Mouse (Mus musculus) embryonic fibroblast, embryonic 13.5 days (primary cell): ENCODE measurements around the gene Gas2l1. TPM values are rescaled to one million over a fixed set of nuclear protein-coding genes. Genes with fewer than 3 reads are reported as not detected.

Experiments used
- H3K27ac ChIP-seq: 2 replicates; pipeline ENCODE4 v1.5.1; 2012; ENCODE audit warnings: low read length, control low read depth, inconsistent platforms; ENCODE audit not compliant: insufficient read depth
- H3K4me1 ChIP-seq: 2 replicates; pipeline ENCODE4 v1.6.1; 2011; ENCODE audit warnings: low read length; ENCODE audit not compliant: control insufficient read depth, insufficient read depth
- H3K4me3 ChIP-seq: 2 replicates; pipeline ENCODE4 v1.5.1; 2011; ENCODE audit warnings: mild to moderate bottlenecking, control low read depth, low read length; ENCODE audit not compliant: insufficient read depth
- CTCF ChIP-seq: IDR thresholded peaks from 2 replicates; pipeline ENCODE4 v1.5.1; 2011; ENCODE audit warnings: mild to moderate bottlenecking, control low read depth, low read length, moderate library complexity, borderline replicate concordance; ENCODE audit not compliant: insufficient read depth
- POLR2A ChIP-seq: IDR thresholded peaks from 2 replicates; pipeline ENCODE4 v1.6.1; 2011; ENCODE audit warnings: low read depth, mild to moderate bottlenecking, control low read depth, low read length, moderate library complexity
- polyA plus RNA-seq: library from polyadenylated mRNA; stranded (reverse); fragments of >200 nt; gene quantifications from 2 replicates; pipeline ENCODE4 v1.2.4, GENCODE M21; 2011; ENCODE audit warnings: low read depth; ENCODE audit not compliant: missing spikeins, insufficient read length

The Gas2l1 gene
- polyA plus RNA-seq, 1 experiment: 37.8 TPM

- H3K27ac ChIP-seq: no peak overlapping the region
- peak overlapping the region; percentile 73 for H3K4me3 ChIP-seq
- TF ChIP-seq CTCF: no peak
- H3K4me1 ChIP-seq: peaks cover 2% of the 10 kb centered on the region; the same call in 1 of the 2 replicates
These were observed 658 bp downstream of the Gas2l1 start for GRCm38 (mm10) chr11:5064282-5065055.

- Histone ChIP-seq H3K27ac (no peak overlapping the region), H3K4me1 (peaks cover 2% of the 10 kb centered on the region; the same call in 1 of the 2 replicates), H3K4me3 (peak overlapping the region; percentile 73)
- TF ChIP-seq POLR2A (no peak), CTCF (no peak)
These were observed 1.4 kb downstream of the Gas2l1 start for GRCm38 (mm10) chr11:5063561-5064281.

GRCm38 (mm10) chr11:5062860-5063505 lies 2.1 kb downstream of the Gas2l1 start:
- H3K27ac ChIP-seq: no peak overlapping the region
- no peak overlapping the region for H3K4me3 ChIP-seq
- peaks cover 2% of the 10 kb centered on the region; the same call in 1 of the 2 replicates for H3K4me1 ChIP-seq
- no peak for TF ChIP-seq POLR2A
- TF ChIP-seq CTCF: no peak

- TF ChIP-seq POLR2A (no peak), CTCF (no peak)
- H3K4me1 ChIP-seq: peaks cover 2% of the 10 kb centered on the region; the same call in 1 of the 2 replicates
- H3K4me3 ChIP-seq: no peak overlapping the region
- H3K27ac ChIP-seq: no peak overlapping the region
These were observed 2.8 kb downstream of the Gas2l1 start for GRCm38 (mm10) chr11:5062326-5062725.

- H3K27ac ChIP-seq: no peak overlapping the region
- H3K4me1 ChIP-seq: peaks cover 2% of the 10 kb centered on the region; the same call in 1 of the 2 replicates
- no peak for TF ChIP-seq POLR2A
- no peak for TF ChIP-seq CTCF
- no peak overlapping the region for H3K4me3 ChIP-seq
These were observed 3.6 kb downstream of the Gas2l1 start for GRCm38 (mm10) chr11:5061413-5062139.

GRCm38 (mm10) chr11:5060756-5061412 lies 4.2 kb downstream of the Gas2l1 start:
- Histone ChIP-seq H3K4me1 (peaks cover 2% of the 10 kb centered on the region; the same call in 1 of the 2 replicates), H3K4me3 (no peak overlapping the region), H3K27ac (no peak overlapping the region)
- no peak for TF ChIP-seq POLR2A
- no peak for TF ChIP-seq CTCF

- Histone ChIP-seq H3K27ac (no peak overlapping the region), H3K4me1 (peaks cover 2% of the 10 kb centered on the region; the same call in 1 of the 2 replicates), H3K4me3 (no peak overlapping the region)
- peak; percentile 89 for TF ChIP-seq CTCF
- no peak for TF ChIP-seq POLR2A
These were observed 5.4 kb downstream of the Gas2l1 start for GRCm38 (mm10) chr11:5059704-5060156.

GRCm38 (mm10) chr11:5059230-5059629 lies 5.9 kb downstream of the Gas2l1 start:
- H3K4me3 ChIP-seq: no peak overlapping the region
- TF ChIP-seq POLR2A (0 out of 2 replicates have a peak, but pooled peaks have one; percentile 14), CTCF (no peak)
- H3K4me1 ChIP-seq: peaks cover 2% of the 10 kb centered on the region; the same call in 1 of the 2 replicates
- no peak overlapping the region for H3K27ac ChIP-seq

- Histone ChIP-seq H3K4me3 (no peak overlapping the region), H3K4me1 (peaks cover 2% of the 10 kb centered on the region; the same call in 1 of the 2 replicates)
- no peak for TF ChIP-seq CTCF
- no peak for TF ChIP-seq POLR2A
These were observed 6.3 kb downstream of the Gas2l1 start for GRCm38 (mm10) chr11:5058783-5059182.

More at GRCm38 (mm10) chr11:5058783-5059182, 6.3 kb downstream of the Gas2l1 start:
- no peak overlapping the region for H3K27ac ChIP-seq
